Mouse (Mus musculus) cerebellum, adult 2 months (tissue): ENCODE measurements around the gene Phlda2. TPM values are rescaled to one million over a fixed set of nuclear protein-coding genes. Genes with fewer than 3 reads are reported as not detected.

Experiments
- DNase-seq, 2 experiments: peaks; one replicate each; pipeline ENCODE4 v3.0.0; 2021
- H3K27ac ChIP-seq: fragments of 200-500 bp; 2 replicates; pipeline ENCODE4 v1.5.1; 2012; ENCODE audit warnings: low read length, control low read depth, inconsistent platforms; ENCODE audit not compliant: insufficient read depth
- H3K27me3 ChIP-seq: fragments of 200-500 bp; 2 replicates; pipeline ENCODE4 v1.6.1; 2012; ENCODE audit warnings: inconsistent platforms, mild to moderate bottlenecking, low read length, moderate library complexity; ENCODE audit not compliant: control insufficient read depth, insufficient read depth
- H3K4me1 ChIP-seq: fragments of 200-500 bp; 2 replicates; pipeline ENCODE4 v1.6.1; 2011; ENCODE audit warnings: low read length; ENCODE audit not compliant: control insufficient read depth, insufficient read depth
- H3K4me3 ChIP-seq: fragments of 200-500 bp; replicated peaks from 2 replicates; pipeline ENCODE3; 2011; ENCODE audit warnings: mild to moderate bottlenecking, low read depth, low read length, control low read depth; ENCODE audit not compliant: insufficient read depth
- CTCF ChIP-seq: fragments of 200-500 bp; IDR thresholded peaks from 2 replicates; pipeline ENCODE4 v1.5.1; 2011; ENCODE audit warnings: low read depth, mild to moderate bottlenecking, control low read depth, low read length, moderate library complexity, borderline replicate concordance; ENCODE audit not compliant: insufficient read depth
- POLR2A ChIP-seq: fragments of 200-500 bp; IDR thresholded peaks from 2 replicates; pipeline ENCODE4 v1.6.1; 2011; ENCODE audit warnings: low read length, control low read depth, borderline replicate concordance; ENCODE audit not compliant: insufficient read depth
- WGBS: fragments of 180-500 bp; shearing (Covaris S2); methylation state at CpG from one replicate; pipeline ENCODE4 v1.1.7; 2018; 5-methylcytosine and 5-hydroxymethylcytosine counted together
- polyA plus RNA-seq: library from polyadenylated mRNA; depleted of rRNA; stranded (reverse); fragments of >200 nt; gene quantifications from 2 replicates; pipeline ENCODE4 v1.2.3, GENCODE M21; 2012; rRNA removed

Phlda2 gene
- polyA plus RNA-seq, 1 experiment = not detected

GRCm38 (mm10) chr7:143459332-143460211 lies 43.4 kb downstream of the Phlda2 start:
- WGBS = 38% methylated on average over 98 of the region's 100 CpGs
- TF ChIP-seq POLR2A = no peak
- no peak for TF ChIP-seq CTCF
- H3K27ac ChIP-seq = no peak overlapping the region

GRCm38 (mm10) chr7:143458963-143459331 lies 44.0 kb downstream of the Phlda2 start:
- Histone ChIP-seq H3K27ac (no peak overlapping the region), H3K27me3 (peaks cover 7% of the 10 kb centered on the region; the same call in 1 of the 2 replicates), H3K4me3 (no peak overlapping the region), H3K4me1 (no peaks in the 10 kb centered on the region)
- TF ChIP-seq CTCF = no peak
- no peak for TF ChIP-seq POLR2A
- no peak for DNase-seq
- 36% methylated on average over 38 of the region's 38 CpGs for WGBS

More at GRCm38 (mm10) chr7:143459332-143460211, 43.4 kb downstream of the Phlda2 start:
- no peak overlapping the region for H3K4me3 ChIP-seq
- no peak for DNase-seq
- peaks cover 7% of the 10 kb centered on the region; the same call in 1 of the 2 replicates for H3K27me3 ChIP-seq
- H3K4me1 ChIP-seq = no peaks in the 10 kb centered on the region

Other genes with a start within 250 kb of the Phlda2 start
- gene Cdkn1c, start 42.1 kb downstream of the Phlda2 start, polyA plus RNA-seq = 8.2 and 12.4 TPM in 2 replicates
- 0.87 and 0.90 TPM in 2 replicates for gene Slc22a18, start 29.4 kb downstream of the Phlda2 start, polyA plus RNA-seq
- 164 and 185 TPM in 2 replicates for gene Nap1l4, start 46.0 kb upstream of the Phlda2 start, polyA plus RNA-seq
- gene Cars, start 96.9 kb upstream of the Phlda2 start, polyA plus RNA-seq = 46.2 and 50.1 TPM in 2 replicates
- 0.05 TPM in 2 replicates for gene Tnfrsf26, start 125.6 kb upstream of the Phlda2 start, polyA plus RNA-seq
- gene Tnfrsf22, start 146.5 kb upstream of the Phlda2 start, polyA plus RNA-seq = 3.6 and 3.8 TPM in 2 replicates
- 1.5 and 3.1 TPM in 2 replicates for gene Tnfrsf23, start 182.7 kb upstream of the Phlda2 start, polyA plus RNA-seq